Mouse (Mus musculus) liver, adult 2 months (tissue): ENCODE measurements at regions not wholly inside any gene's neighbourhood (a gene's known extent, or its start where the extent isn't known, plus 50 kb on each side); places are given as distances from the start of the nearest gene placed in this dataset.
"Not testable (repeated sequence)": the region's sequence is repeated elsewhere in the genome, so short reads cannot be mapped to it uniquely, and the experiment has no call there.

ENCODE experiments used
- DNase-seq: peaks from one replicate; pipeline ENCODE4 v3.0.0-alpha.2; 2011; ENCODE audit warnings: low read depth, low spot score; ENCODE audit errors: extremely low read depth
- H3K27ac ChIP-seq: fragments of 200-500 bp; replicated peaks from 2 replicates; pipeline ENCODE4 v1.5.1; 2012; ENCODE audit warnings: low read depth, mild to moderate bottlenecking, control low read depth, inconsistent platforms, low read length; ENCODE audit not compliant: insufficient read depth
- H3K27me3 ChIP-seq: fragments of 200-500 bp; 2 replicates; pipeline ENCODE4 v1.6.1; 2012; ENCODE audit warnings: mild to moderate bottlenecking, moderate library complexity, low read length, inconsistent platforms; ENCODE audit not compliant: control insufficient read depth, insufficient read depth
- H3K36me3 ChIP-seq: fragments of 200-500 bp; 2 replicates; pipeline ENCODE4 v1.6.1; 2012; ENCODE audit warnings: low read length, inconsistent platforms; ENCODE audit not compliant: control insufficient read depth, insufficient read depth
- H3K4me1 ChIP-seq: fragments of 200-500 bp; 2 replicates; pipeline ENCODE4 v1.6.1; 2011; ENCODE audit warnings: low read length; ENCODE audit not compliant: control insufficient read depth, insufficient read depth
- H3K4me3 ChIP-seq: fragments of 200-500 bp; 2 replicates; pipeline ENCODE4 v1.5.1; 2011; ENCODE audit warnings: low read depth, mild to moderate bottlenecking, control low read depth, low read length, moderate library complexity; ENCODE audit not compliant: insufficient read depth
- H3K79me2 ChIP-seq: fragments of 200-500 bp; 2 replicates; pipeline ENCODE4 v1.6.1; 2012; ENCODE audit warnings: inconsistent platforms, mild to moderate bottlenecking, low read length, moderate library complexity; ENCODE audit not compliant: control insufficient read depth, insufficient read depth
- H3K9ac ChIP-seq: fragments of 200-500 bp; 2 replicates; pipeline ENCODE4 v1.6.1; 2012; ENCODE audit warnings: low read depth, mild to moderate bottlenecking, control low read depth, inconsistent platforms, low read length
- CTCF ChIP-seq: fragments of 200-500 bp; IDR thresholded peaks from 2 replicates; pipeline ENCODE4 v1.5.1; 2011; ENCODE audit warnings: low read depth, low read length, control low read depth
- POLR2A ChIP-seq: fragments of 200-500 bp; IDR thresholded peaks from 2 replicates; pipeline ENCODE4 v1.6.1; 2011; ENCODE audit warnings: low read length, control low read depth; ENCODE audit not compliant: insufficient read depth; ENCODE audit errors: extremely low read depth
- WGBS: fragments of 180-500 bp; shearing (Covaris S2); methylation state at CpG from one replicate; pipeline ENCODE4 v1.1.7; 2018; 5-methylcytosine and 5-hydroxymethylcytosine counted together

DNA sequence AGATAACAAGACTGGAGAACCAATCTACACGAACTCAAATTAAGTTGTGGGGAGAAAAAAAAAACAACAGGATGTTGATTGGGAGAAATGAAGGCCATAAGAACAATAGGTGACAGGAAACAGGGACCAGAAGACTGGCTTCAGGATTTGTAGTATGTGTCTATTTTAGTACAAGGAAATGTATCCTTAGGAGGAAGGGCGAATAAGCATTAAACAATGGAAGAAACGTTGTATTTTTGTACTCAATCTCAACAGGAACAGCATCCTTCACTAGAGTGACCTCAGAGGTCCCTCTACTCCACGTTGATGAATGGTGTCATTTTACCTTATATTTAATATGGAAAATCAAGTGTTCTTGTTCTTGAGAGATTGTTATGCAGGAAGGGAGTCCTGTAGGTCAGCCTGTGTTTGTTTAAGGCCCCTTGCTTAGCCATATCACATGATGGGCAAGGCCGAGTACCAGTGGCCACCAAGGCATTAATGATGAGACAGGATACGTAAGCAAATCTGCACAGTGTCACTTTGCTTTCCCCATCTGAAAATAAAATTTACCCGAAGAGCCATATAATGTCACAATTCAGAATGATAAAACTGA lies 832.0 kb downstream of the Diaph3 start:
- Histone ChIP-seq H3K79me2 (no peaks in the 10 kb centered on the region), H3K4me1 (peaks cover 2% of the 10 kb centered on the region; the same call in 1 of the 2 replicates), H3K4me3 (no peak overlapping the region), H3K9ac (no peak overlapping the region), H3K27ac (peak overlapping the region; percentile 63; the same call in 1 of the 2 replicates), H3K36me3 (no peaks in the 10 kb centered on the region), H3K27me3 (no peaks in the 10 kb centered on the region)
- TF ChIP-seq POLR2A (no peak), CTCF (no peak)
- no peak for DNase-seq
- 55% methylated on average over 7 of the region's 7 CpGs for WGBS

- Histone ChIP-seq H3K36me3 (no peaks in the 10 kb centered on the region), H3K27me3 (no peaks in the 10 kb centered on the region), H3K4me1 (peaks cover 2% of the 10 kb centered on the region; the same call in 1 of the 2 replicates), H3K9ac (no peak overlapping the region), H3K27ac (no peak overlapping the region), H3K79me2 (no peaks in the 10 kb centered on the region), H3K4me3 (no peak overlapping the region)
- WGBS, result 30% methylated on average over 2 of the region's 2 CpGs
- DNase-seq, result peak; percentile 24
- TF ChIP-seq CTCF (peak; percentile 89), POLR2A (no peak)
Measured at GRCm38 (mm10) chr14:86307806-86308205, 833.2 kb downstream of the Diaph3 start.

GRCm38 (mm10) chr14:86301666-86302065 lies 839.4 kb downstream of the Diaph3 start:
- TF ChIP-seq CTCF, result no peak
- no peak for TF ChIP-seq POLR2A
- Histone ChIP-seq H3K9ac (no peak overlapping the region), H3K36me3 (no peaks in the 10 kb centered on the region), H3K4me3 (no peak overlapping the region), H3K27ac (no peak overlapping the region), H3K4me1 (peaks cover 15% of the 10 kb centered on the region), H3K79me2 (no peaks in the 10 kb centered on the region), H3K27me3 (no peaks in the 10 kb centered on the region)
- WGBS, result 39% methylated on average over 5 of the region's 5 CpGs
- peak; percentile 75 for DNase-seq

DNA sequence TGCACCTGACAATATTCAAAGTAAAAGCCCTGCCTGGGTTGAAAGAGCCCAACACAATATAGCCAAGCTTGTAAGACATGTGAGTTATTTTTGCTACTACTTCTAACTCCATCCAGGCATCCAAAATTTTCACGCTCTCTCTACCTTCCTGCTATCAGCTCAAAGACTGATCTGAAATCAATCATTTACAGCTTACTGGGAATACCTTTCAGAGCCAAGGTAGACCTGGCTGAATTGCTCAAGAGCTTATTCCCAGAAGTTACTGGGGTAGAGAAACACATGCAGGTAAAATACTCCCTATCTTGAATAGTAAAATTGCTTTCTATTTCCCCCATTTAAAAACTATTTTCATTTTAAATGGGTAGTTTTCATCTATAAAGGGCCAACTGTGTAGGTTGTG lies 840.2 kb downstream of the Diaph3 start:
- peaks cover 15% of the 10 kb centered on the region for H3K4me1 ChIP-seq
- peak; percentile 84 for DNase-seq
- H3K27ac ChIP-seq, result no peak overlapping the region
- TF ChIP-seq POLR2A (no peak), CTCF (no peak)
- H3K36me3 ChIP-seq, result no peaks in the 10 kb centered on the region
- 31% methylated on average over 1 of the region's 1 CpGs for WGBS
- no peak overlapping the region for H3K9ac ChIP-seq
- H3K79me2 ChIP-seq, result no peaks in the 10 kb centered on the region
- H3K27me3 ChIP-seq, result no peaks in the 10 kb centered on the region
- no peak overlapping the region for H3K4me3 ChIP-seq

- Histone ChIP-seq H3K36me3 (no peaks in the 10 kb centered on the region), H3K4me1 (peaks cover 15% of the 10 kb centered on the region), H3K27ac (no peak overlapping the region), H3K27me3 (no peaks in the 10 kb centered on the region), H3K9ac (no peak overlapping the region), H3K4me3 (no peak overlapping the region), H3K79me2 (no peaks in the 10 kb centered on the region)
- no peak for DNase-seq
- TF ChIP-seq CTCF (no peak), POLR2A (no peak)
- WGBS, result 58% methylated on average over 2 of the region's 2 CpGs
Measured at GRCm38 (mm10) chr14:86297991-86298390, 843.0 kb downstream of the Diaph3 start.

- H3K4me1 ChIP-seq, H3K4me3 ChIP-seq, DNase-seq, H3K79me2 ChIP-seq, H3K27me3 ChIP-seq, H3K36me3 ChIP-seq, H3K27ac ChIP-seq, H3K9ac ChIP-seq: not testable (repeated sequence)
- WGBS, result 86% methylated on average over 5 of the region's 5 CpGs
Measured at GRCm38 (mm10) chr14:86294606-86295005, 846.4 kb downstream of the Diaph3 start.
